Mouse (Mus musculus) bone marrow, adult 2 months (tissue): ENCODE results near the gene Brwd3.

Experiments
- CTCF ChIP-seq: fragments of 200-500 bp; IDR thresholded peaks from 2 replicates; pipeline ENCODE4 v1.5.1; 2011; ENCODE audit warnings: low read length, control low read depth; ENCODE audit not compliant: control insufficient read depth, insufficient read depth
- POLR2A ChIP-seq: fragments of 200-500 bp; IDR thresholded peaks from 2 replicates; pipeline ENCODE4 v1.6.1; 2011; ENCODE audit warnings: low read depth, mild to moderate bottlenecking, control low read depth, low read length, borderline replicate concordance; ENCODE audit not compliant: control insufficient read depth

DNA sequence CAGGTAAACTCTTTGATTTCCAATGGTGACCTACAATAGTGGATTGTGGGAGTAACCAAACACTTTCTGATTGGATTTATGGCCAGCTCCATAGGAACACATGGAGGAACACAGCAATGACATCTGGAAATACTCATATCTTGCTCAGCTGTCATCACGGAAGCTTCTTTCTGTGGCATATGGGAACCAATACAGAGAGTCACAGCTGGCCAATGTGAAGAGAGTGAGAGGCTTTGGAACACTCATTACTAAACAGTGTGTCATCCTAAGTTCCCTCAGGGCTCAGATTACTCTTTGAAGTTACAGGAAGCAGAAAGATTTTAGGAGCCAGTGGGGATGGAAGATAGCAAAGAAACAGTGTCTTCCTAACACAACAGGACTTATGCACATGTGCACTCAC, 111.7 kb downstream of the Brwd3 start:
- TF ChIP-seq CTCF (no peak), POLR2A (no peak)
